Mouse (Mus musculus): ENCODE results near the gene Gpr68.

Gene Gpr68

DNA sequence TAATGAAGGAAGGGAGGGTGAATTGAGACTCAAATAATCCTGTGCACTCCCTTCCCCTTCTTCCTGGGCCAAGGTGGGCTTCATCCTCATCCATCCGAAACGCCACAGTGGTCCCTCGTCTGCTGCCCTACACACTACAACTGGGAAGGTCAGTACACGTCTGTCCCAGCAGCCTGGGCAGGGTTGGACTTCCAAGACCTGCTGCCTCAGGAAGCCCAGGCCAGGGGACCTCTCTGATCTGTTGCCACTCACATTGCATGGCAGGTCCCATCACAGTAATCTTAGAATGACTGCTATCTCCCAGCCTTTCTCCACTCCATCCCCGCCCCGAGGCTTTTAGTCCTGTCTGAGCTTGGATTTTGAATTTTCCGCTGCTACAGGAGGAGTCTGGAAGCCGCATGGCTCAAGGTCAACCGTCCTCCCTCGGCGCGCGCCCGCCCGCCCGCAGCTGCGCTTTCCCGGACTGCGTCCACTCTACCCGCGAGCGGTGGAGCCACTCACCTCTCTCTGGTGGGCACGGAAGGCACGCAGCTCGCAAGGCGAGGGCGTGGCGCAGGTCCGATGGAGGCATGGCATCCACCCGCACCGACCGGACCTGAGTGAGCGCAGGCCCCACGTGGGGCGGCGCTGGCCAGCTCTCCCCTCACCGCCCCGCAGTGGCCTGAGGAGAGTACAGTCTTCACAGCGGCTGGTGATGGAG lies at the start of gene Gpr68:
Gpr68 (minus strand) TSS at position 601 of the 700 bp plus-strand sequence.
- peak; percentile 64 for DNase-seq (ENCODE audit: low spot score)

DNA sequence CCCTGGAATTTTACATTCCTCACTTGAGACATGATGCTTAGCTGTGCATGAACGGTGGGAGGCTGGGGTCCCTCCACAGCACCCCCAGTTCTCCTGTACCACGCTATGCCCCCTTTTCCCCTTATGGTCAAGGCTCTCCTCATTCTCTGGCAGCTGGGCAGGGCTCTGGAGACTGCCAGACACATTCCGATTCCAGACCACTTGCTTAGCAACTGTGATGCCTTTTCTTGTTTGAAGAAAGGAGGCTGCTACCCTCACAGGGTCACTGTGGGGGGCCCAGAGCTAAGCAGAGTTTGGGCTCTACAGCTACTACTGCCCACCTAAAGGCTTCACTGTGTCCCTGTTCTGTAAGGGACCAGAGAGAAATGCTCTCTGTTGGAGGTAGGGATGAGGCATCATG lies 49.3 kb upstream of the Gpr68 start:
- DNase-seq (ENCODE audit: low spot score) = no peak

DNA sequence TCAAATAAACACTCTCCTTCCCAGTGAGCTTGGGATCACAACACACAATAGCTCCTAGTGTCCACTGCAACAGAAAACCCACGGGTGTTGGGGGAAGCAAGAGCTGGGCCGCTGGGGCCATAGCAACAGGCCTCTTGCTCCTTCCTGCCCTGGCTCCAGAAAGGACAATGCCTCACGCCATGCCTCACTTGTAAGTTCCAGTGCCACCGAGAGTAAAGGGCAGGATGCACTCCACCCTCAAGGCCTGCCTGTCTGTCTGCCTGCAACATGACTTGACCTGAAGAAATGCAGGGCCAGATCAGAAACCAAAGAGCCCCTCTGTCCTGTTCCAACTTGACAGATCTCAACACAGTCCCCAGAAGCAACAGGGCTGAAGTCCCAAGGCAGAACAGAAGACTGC lies 48.8 kb upstream of the Gpr68 start:
- DNase-seq (ENCODE audit: low spot score) = no peak

DNA sequence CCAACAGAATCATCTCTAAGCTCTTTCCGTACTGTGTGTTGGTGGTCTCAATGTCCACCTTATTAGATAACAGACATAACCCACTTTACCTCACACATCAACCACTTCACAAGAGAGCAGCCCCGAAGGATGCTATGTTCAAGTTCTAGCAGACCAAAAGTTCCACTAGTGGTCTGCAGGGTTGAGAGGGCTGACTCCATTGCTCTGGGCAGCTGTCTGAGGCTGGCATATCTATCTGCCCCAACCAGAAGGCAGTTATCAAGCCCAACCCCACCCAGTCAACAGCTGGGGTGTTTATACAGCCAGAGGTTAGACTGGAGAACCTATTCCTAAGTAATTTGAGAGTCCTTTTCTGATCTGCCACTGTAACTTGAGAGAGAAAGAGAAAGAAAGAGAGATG lies 48.0 kb upstream of the Gpr68 start:
- DNase-seq (ENCODE audit: low spot score) = no peak

DNA sequence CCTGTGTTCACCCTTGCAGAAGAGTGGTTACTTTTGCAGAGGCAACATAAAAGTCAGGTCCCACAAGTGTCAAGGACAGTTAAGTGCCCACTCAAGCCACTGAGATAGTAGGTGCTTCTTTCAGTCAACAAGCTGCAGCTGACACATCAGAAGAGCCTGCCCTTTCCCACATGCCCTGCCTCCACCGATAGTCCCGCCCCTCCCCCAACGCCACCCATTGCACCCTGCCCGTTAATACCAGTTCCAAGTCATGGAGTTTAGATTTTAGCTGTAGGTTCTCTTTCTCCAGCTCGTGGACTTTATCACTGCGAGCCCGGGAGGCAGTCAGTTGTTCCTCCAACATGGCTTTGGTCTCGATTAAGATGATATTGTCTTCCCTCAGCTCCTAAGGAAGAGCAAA lies 45.9 kb upstream of the Gpr68 start:
- DNase-seq (ENCODE audit: low spot score) = no peak

DNA sequence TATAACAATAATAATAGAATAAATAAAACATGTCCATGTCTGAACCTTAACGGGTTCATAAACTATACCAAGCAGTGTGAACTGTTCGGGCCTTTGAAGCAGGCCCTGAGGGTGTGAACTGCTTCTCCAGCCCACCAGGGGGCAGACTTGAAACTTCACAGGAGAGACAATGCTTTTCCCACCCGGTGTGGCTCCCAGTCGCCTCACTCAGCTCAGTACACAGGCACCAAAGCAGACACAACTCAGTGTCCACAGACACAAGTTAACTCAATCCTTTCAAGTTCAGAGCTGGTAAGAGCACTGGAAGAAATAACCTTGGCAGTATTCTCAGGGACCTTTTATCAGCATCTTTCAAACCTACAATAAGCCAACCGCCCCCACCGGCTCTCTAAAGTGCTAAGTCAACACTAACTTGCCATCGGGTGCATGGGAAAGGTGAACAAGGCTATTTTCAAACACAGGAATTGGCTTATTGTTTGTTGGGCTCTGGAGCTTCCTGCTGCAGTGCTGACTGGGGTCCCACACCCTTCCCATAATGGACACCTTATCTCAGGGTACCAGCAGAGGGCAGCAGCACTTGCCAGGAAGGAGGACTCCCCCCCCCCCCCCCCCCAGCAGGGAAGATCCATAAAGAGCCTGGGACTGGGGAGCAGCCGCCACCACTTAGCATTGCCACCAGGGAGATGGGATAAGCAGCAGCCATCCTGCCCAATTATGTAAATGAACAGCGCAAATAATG lies 44.4 kb upstream of the Gpr68 start:
- no peak for DNase-seq (ENCODE audit: low spot score)

DNA sequence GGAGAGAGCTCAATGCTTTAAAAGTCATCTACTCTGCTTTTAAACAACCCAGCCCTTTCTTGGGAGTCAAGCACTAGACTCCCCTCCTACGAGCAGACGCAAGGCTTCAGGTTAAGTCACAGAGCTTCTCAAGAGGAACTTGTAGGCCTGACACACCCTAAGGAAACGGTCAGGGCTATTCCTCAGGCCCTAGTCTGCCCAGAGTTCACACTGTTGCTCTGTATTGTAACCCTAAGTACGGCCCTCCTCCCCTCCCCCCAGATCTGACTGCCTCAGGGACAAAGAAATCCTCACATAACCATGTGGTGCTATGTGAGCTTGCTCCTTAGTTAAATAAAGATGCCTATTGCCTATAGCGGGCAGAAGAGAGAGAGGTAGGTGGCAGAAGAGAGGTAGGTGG lies 41.1 kb upstream of the Gpr68 start:
- no peak for DNase-seq (ENCODE audit: low spot score)

DNA sequence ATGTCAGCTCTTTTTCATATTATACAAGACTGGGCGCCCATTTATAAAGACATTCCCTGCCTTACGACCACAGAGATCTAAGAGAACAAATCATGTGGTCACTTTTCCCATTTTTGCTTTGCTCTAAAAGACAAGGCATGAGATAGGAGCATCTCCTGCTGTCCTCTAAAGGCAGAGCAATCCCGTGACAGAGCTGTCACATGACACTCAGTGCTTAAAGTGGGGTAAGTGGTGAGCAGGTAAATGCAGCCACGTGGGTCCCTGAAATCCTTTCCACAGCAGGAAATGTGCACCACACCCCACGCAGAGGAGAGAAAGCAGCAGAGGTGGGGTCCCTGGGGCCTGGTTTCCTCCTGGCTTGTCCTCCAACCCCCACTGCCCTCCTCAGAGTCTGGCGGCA lies 40.0 kb upstream of the Gpr68 start:
- DNase-seq (ENCODE audit: low spot score) = no peak

DNA sequence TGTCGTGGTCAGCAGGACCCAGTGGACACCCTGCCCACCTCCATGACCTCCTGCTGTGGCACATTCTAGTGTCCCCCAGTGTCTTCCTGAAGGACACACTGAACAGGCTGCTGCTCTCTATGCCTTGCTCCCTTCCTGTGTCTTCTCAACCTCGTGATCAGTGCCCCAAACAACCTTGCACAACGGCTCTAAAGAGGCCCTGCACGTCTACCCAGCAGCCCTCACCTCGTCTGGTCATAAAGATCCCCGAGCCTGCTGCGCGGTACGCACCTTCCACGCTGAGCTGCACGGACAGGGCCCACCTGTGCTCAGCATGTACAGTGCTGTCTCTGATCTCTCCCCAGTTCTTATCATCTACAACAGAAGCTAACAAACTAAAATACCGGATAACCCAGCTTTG lies 38.0 kb upstream of the Gpr68 start:
- DNase-seq (ENCODE audit: low spot score) = no peak

DNA sequence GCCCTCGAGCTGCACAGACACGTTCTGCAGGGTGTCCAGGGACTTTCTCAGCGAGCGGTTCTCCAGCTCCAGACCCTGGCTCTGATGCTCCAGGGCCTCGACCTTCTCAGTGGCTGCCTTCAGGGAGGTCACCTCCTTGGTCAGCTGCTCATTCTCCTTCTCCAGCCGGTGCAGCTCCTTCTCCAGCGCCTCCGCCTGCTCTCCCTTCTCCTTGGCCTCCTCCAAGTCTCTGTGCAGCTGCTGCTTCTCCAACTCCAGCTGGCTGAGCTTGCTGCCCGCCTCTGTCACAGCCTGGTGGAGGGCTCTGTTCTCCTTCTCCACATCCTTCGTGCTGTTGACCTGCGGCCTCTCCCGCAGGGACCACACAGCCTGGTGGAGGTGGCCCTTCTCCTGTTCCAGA lies 37.5 kb upstream of the Gpr68 start:
- peak; percentile 11 for DNase-seq (ENCODE audit: low spot score)

DNA sequence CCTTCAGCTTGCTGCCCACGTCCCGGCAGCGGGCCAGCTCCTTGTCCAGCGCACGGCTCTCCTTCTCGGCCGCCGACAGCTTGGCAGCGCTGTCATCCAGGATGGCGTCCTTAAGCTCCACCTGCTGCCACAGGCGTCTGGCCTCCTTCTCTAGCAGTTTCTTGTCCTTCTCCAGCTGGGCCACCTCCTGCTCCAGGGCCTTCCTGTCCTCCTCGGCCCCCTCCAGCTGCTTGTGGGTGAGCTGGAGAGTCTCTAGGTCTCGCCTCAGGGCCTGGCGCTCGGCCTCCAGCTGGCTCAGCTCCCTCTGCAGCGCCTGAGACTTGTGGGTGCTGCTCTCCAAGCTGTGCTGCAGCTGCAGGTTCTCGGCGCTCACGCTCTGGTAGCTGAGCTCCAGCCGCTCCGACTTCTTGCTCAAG lies 36.9 kb upstream of the Gpr68 start:
- DNase-seq (ENCODE audit: low spot score) = no peak

DNA sequence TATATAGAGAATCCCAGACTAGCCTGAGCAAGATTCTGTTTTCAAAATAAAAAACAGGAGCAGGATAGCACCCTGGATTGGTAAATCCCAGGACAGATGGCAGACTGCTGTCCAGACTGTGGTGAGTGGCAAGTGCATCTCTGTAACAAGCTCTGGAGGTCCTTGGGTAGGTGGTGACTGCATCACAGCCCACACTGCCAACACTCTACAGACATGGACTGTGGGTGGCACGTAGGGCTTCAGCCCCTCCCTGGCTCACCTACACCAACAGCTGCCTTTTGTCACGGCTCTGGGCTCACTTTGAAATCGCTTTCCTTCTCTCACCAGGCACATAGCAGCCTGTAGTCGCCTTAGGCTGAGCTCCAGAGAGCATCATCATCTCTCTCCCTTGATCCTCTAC lies 35.1 kb upstream of the Gpr68 start:
- no peak for DNase-seq (ENCODE audit: low spot score)

DNA sequence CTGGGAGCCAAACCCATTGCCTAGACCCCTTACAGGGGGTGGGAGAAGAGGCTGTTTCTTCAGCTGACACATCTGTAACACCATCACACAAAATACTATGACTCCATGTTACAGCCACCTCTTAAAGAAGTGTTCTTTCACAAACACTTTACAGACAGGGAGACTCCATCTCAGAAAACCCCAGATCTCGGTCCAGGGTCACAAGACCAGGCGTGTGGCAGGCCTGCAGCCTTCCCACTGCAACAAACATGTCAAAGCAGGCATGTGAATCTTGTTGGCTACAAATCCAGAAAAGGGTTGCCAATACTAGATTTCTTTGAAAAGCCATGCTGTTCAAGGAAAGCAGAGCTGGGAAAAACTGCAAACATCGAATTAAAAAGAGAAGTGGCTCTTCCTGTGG lies 33.4 kb upstream of the Gpr68 start:
- no peak for DNase-seq (ENCODE audit: low spot score)

DNA sequence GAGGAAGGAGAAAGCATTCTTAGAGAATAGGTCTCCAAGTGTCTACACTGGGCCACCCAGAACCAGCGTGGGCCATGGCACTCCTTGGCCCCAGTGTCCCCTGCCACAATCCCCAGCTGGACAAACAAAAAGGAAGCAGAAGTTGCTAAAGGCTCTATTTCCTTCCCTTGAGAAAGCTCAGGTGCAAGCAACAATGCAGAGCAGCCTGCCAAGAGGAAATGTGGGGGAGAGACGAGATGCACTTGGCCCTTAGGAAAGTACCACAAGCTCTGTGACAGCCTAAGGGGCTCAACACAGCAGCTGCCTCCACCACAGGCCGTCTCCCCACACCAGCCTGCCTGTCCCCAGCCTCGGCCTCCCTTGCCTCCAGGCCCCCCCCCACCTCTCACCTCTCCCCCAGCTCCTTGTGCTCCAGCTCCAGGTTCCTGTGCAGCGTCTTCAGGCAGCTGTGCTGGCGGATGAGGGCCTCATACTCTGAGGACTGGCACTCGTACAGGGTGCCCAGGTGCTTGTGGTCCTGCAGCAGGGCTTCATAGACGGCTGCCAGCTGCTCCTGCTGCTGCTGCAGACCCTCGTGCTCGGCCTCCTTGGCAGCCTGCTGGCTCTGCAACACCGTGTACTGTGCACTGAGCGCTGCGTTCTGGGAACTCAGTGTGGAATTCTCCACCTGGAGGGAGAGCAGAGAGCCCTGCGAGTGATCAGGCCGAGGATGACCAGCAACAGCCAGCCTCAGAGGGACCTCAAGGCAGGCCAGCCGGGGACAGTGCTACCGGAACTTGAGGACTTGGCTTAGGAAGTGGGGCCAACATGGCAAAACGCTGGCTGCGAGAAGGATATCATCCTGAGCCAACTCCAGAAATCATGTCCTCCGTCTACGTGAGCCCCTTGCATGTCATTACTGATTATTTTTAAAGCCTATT lies 29.7 kb upstream of the Gpr68 start:
- no peak for DNase-seq (ENCODE audit: low spot score)

DNA sequence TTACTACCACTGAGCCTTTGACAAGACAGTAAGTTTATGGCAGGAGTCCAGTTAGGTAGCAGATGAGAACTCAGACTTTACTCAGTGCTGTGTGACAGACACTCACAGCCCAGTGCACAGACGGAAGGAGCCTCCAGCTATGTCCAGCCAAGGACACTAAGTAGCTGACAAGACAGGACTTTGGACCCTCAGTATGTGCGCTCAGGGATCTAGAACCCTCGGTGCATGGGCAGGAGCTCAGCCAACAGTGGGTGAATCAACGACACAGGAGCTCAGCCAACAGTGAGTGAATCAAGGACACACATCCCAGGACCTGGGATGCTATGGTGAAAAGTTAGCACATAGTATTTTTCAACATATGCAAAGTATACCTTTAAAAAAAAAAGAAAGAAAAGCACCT lies 28.7 kb upstream of the Gpr68 start:
- DNase-seq (ENCODE audit: low spot score) = no peak

DNA sequence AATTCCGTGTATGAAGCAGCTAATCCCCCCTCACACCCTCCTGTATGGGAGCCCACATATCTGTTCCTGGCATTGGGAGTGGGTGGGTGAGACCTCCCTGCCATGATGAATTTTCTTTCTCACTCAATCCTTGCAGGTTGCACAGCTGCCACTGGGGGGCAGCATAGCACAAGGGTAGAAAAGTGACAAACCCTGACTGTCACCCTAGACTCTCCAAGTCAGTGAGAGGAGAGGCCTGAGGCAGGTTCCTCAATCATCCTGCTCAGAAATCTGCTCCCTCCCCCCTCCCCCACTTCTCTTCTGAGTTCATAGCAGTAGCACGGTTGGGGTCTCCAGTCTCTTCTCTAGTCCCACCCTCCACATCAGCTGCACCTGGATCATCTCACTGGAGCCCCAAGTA lies 28.1 kb upstream of the Gpr68 start:
- no peak for DNase-seq (ENCODE audit: low spot score)

DNA sequence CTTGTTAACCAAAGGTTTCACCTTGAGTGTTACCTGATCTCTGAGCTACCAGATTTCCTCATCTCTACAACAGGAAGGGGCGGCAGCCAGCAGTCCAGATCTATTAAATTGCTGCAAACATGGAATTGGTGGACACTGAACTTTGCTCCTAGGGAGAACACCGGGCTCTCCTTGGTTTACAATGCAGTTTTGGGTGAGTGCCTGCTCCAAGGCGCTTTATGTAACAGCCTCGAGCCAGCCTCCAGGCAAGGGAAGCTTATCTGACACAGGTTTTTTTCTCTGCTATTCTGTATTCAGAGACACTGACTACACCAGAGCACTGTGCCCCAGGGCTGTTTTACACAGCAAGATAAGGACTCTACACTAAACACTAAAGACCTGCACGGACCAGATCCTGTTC lies 26.8 kb upstream of the Gpr68 start:
- no peak for DNase-seq (ENCODE audit: low spot score)

DNA sequence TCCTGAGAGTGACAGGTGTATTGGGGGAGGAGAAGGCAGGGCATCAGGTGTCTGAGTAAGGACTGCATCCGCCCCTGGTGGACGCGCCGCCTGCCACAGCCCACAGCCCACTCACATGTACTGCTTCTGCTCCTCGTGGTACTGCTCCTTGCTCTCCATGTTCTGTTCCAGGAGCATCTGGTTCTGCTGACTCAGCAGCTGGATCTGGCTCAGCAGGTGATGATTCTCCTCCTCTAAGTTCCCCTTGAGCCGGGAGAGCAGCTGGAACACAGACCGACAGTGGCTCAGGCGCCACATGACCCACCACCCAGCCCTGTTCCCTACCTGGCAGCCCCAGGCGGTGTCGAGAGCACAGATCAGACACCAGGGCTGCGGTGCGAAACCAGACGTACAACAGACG lies 23.7 kb upstream of the Gpr68 start:
- no peak for DNase-seq (ENCODE audit: low spot score)

DNA sequence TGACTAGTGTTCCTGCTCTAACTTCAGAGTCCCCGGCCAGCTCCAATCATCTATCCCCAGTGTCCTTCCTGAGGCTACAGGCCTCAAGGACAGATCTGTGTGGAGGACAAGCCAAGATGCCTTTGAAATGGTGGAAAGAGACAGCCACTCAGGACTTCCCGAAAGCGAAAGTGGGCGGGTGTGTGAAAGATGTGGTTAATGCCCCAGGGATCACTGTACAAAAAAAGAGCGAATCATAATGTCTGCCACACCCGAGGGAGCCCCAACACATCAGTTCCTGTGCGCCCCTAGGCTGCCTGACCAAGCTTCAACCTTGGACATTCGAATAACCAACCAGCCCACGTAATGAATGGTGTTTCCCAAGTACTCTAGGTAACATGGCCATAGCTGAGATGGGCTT lies 20.3 kb upstream of the Gpr68 start:
- no peak for DNase-seq (ENCODE audit: low spot score)

DNA sequence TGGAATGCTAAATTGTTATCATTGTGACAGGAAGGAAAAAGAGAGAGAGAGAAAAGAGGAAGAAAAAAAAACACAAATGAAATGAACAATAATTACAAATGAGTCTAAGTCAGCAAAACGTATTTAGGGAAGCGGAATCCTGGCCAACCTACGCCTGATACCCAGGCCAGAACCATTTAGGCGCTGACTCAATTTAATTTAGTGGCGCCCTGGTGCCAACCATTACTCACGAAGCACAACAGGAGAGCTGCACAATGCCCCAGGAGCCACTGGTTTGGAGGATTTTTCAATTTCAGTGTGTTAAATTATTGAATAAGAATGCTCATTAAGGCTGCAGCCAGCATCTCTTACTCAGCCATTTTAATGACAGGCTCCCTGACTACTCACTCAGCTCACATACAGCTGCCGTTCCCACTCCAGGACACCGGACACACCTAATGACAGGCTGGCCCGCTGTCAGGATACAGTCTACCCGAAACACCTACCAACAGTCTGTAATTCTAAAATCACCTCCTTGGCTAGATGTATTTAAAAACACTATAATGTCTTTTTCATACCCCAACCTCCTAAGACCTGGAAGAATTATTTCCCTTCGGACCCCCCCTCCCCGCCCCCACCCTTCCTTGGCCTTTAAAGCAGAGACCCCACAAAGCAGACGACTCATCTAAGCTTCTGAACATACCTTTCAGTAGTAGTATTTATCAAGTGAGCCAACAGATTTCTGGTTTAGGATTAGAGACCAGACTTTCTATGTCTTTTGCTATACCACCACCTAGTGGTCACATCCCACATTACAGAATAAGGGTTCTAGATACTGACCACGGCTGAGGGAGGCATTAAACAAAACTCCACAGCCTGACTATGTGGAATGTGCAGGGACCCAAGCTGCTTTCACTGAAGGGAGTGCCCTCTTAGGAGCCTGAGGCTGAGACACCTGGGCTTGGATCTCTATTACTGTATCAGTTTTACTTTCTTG lies 17.9 kb upstream of the Gpr68 start:
- no peak for DNase-seq (ENCODE audit: low spot score)

DNA sequence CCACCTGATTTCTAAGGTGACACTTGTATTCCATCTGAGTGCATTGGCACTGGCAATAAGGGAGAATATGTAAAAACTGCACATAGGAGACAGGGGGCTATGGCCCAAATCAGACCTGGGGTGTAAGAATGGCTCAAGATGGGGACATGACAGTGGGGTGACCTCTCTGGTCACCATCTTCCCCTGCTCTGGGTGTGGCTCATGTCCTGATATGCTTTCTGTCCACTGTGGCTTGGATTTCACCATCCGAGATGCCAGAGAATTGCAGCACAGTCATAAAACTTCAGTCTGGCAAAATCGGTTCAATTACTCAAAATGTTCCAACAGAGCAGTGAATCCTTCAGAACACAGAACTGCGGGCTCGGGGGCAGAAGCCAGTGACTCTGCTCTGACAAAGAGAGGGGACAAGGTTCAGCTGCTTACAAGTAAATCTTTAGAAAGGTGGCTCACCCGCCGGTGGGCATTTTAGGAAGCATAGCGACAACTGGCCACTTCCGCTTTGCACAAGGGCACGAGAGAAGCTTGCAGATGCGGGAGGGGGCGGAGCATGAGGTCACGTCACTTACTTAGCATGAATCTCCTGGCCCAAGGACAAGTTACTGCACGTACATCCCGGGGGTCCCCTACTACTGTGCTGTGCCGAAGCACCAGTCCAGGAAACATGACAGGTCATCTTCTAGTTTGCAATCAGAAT lies 16.8 kb upstream of the Gpr68 start:
- DNase-seq (ENCODE audit: low spot score) = no peak
